Mouse (Mus musculus): Measurements from ENCODE around the gene Ooep. TPM values are rescaled to one million over a fixed set of nuclear protein-coding genes. Genes with fewer than 3 reads are reported as not detected.
A peak's percentile ranks its signal among the peaks of the same experiment; 100 is the strongest.
"Not testable (repeated sequence)": the region's sequence is repeated elsewhere in the genome, so short reads cannot be mapped to it uniquely, and the experiment has no call there.

Gene Ooep
- polyA plus RNA-seq, 1 experiment from 2014 or later = 5.5 TPM

- Histone ChIP-seq H3K9ac (replicated peaks) (no peak overlapping the region), H3K4me3 (replicated peaks) (no peak overlapping the region), H3K4me2 (replicated peaks) (no peak overlapping the region), H3K27ac (no peak overlapping the region), H3K4me1 (replicated peaks) (no peaks in the 10 kb centered on the region), H3K36me3 (no peaks in the 10 kb centered on the region), H3K9me3 (no peaks in the 10 kb centered on the region), H3K27me3 (no peaks in the 10 kb centered on the region)
- no peak for ATAC-seq
- WGBS = 49% methylated on average over 3 of the region's 3 CpGs
Observed at GRCm38 (mm10) chr9:78385893-78386292, 7.4 kb upstream of the Ooep start.

- Histone ChIP-seq H3K36me3 (no peaks in the 10 kb centered on the region), H3K4me1 (replicated peaks) (peaks cover 10% of the 10 kb centered on the region), H3K9ac (replicated peaks) (peak overlapping the region; percentile 53; the same call in 1 of the 2 replicates), H3K27me3 (0 out of 2 replicates have a peak, but pooled peaks cover 7% of the 10 kb centered on the region), H3K9me3 (no peaks in the 10 kb centered on the region), H3K27ac (0 out of 2 replicates have a peak overlapping the region, but pooled peaks have one; percentile 2), H3K4me2 (replicated peaks) (peak overlapping the region; percentile 58), H3K4me3 (replicated peaks) (peak overlapping the region; percentile 39)
- WGBS = 25% methylated on average over 8 of the region's 8 CpGs
- ATAC-seq = no peak
Observed at GRCm38 (mm10) chr9:78377546-78377945, 979 bp downstream of the Ooep start.

DNA sequence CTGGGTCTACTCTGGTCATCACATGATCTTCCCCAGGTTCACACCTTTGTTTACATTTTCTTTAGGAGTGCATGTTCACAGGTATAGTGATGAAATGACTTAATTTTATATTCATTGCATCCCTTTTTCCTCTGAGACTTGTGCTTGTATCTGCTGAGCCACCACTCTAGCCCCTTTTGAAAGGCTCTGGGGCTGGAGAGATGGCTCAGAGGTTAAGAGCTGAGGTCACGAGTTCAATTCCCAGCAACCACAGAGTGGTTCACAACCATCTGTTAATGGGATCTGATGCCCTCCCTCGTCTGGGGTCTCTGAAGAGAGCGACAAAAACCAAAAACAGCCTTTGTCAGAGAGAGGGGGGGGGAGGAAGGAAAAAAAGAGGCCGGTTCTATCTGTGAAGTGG lies 3.0 kb downstream of the Ooep start:
- Histone ChIP-seq H3K27me3 (0 out of 2 replicates have a peak, but pooled peaks cover 7% of the 10 kb centered on the region), H3K4me2 (replicated peaks) (no peak overlapping the region), H3K4me1 (replicated peaks) (peaks cover 10% of the 10 kb centered on the region), H3K4me3 (replicated peaks) (no peak overlapping the region), H3K9ac (replicated peaks) (no peak overlapping the region), H3K9me3 (no peaks in the 10 kb centered on the region), H3K27ac (no peak overlapping the region), H3K36me3 (no peaks in the 10 kb centered on the region)
- ATAC-seq = no peak
- WGBS = 85% methylated on average over 4 of the region's 4 CpGs

- Histone ChIP-seq H3K36me3 (no peaks in the 10 kb centered on the region), H3K9ac (replicated peaks) (no peak overlapping the region), H3K4me1 (replicated peaks) (peaks cover 10% of the 10 kb centered on the region), H3K27ac (no peak overlapping the region), H3K9me3 (no peaks in the 10 kb centered on the region), H3K27me3 (0 out of 2 replicates have a peak, but pooled peaks cover 4% of the 10 kb centered on the region), H3K4me2 (replicated peaks) (no peak overlapping the region), H3K4me3 (replicated peaks) (no peak overlapping the region)
- 68% methylated on average over 1 of the region's 1 CpGs for WGBS
- ATAC-seq = no peak
Observed at GRCm38 (mm10) chr9:78374885-78375389, 3.6 kb downstream of the Ooep start.

- Histone ChIP-seq H3K36me3 (no peaks in the 10 kb centered on the region), H3K9ac (replicated peaks) (no peak overlapping the region), H3K27ac (no peak overlapping the region), H3K27me3 (0 out of 2 replicates have a peak, but pooled peaks cover under 1% of the 10 kb centered on the region), H3K9me3 (no peaks in the 10 kb centered on the region), H3K4me2 (replicated peaks) (no peak overlapping the region), H3K4me1 (replicated peaks) (peaks cover 10% of the 10 kb centered on the region), H3K4me3 (replicated peaks) (no peak overlapping the region)
- no peak for ATAC-seq
- 65% methylated on average over 5 of the region's 5 CpGs for WGBS
Observed at GRCm38 (mm10) chr9:78374397-78374796, 4.1 kb downstream of the Ooep start.

GRCm38 (mm10) chr9:78372827-78373504 lies 5.6 kb downstream of the Ooep start:
- H3K4me2 ChIP-seq (replicated peaks) = no peak overlapping the region
- H3K4me1 ChIP-seq (replicated peaks) = peaks cover 5% of the 10 kb centered on the region
- no peaks in the 10 kb centered on the region for H3K9me3 ChIP-seq
- no peak for ATAC-seq
- H3K4me3 ChIP-seq (replicated peaks) = no peak overlapping the region
- H3K9ac ChIP-seq (replicated peaks) = no peak overlapping the region
- H3K36me3 ChIP-seq = no peaks in the 10 kb centered on the region
- H3K27me3 ChIP-seq = no peaks in the 10 kb centered on the region
- no peak overlapping the region for H3K27ac ChIP-seq
- WGBS = 90% methylated on average over 10 of the region's 10 CpGs

DNA sequence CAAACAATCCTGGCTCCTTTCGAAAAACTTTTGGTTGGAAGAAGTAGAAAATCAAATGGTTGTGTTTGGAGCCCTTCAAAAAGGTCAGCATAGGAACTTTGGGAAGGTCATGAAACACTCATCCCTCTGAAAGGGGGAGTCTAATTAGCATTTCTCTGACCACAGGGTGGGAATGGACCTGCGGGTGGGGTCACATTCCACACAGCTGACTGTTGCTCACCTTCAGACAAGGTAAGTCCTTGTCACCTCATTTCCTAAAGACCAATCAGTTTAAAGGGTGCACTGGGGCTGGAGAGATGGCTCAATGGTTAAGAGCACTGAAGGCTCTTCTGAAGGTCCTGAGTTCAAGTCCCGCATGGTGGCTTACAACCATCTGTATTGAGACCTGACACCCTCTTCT lies 7.1 kb downstream of the Ooep start:
- H3K4me1 ChIP-seq (replicated peaks) = no peaks in the 10 kb centered on the region
- no peak overlapping the region for H3K9ac ChIP-seq (replicated peaks)
- H3K36me3 ChIP-seq = no peaks in the 10 kb centered on the region
- no peak overlapping the region for H3K4me3 ChIP-seq (replicated peaks)
- H3K9me3 ChIP-seq = no peaks in the 10 kb centered on the region
- H3K27ac ChIP-seq = no peak overlapping the region
- 97% methylated on average over 3 of the region's 3 CpGs for WGBS
- ATAC-seq = no peak
- no peak overlapping the region for H3K4me2 ChIP-seq (replicated peaks)
- no peaks in the 10 kb centered on the region for H3K27me3 ChIP-seq

DNA sequence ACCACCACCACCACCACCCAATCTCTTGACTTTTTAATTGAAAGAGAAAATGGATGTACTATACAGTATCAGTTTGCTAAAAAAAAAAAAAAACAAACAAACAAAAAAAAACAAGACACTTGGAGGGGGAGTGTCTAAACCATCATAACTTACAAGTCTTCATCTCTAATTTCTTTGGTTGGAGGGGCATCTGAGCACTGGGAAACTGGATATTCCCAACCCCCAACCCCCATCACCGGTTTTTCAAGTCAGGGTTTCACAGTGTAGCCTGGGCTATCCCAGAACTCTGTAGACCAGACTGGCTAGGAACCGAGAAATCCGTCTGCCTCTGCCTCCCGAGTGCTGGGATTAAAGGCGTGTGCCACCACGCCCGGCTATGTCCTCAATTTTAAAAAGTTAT lies 8.7 kb downstream of the Ooep start:
- Histone ChIP-seq H3K36me3 (no peaks in the 10 kb centered on the region), H3K27me3 (no peaks in the 10 kb centered on the region), H3K9ac (replicated peaks) (no peak overlapping the region), H3K27ac (no peak overlapping the region), H3K4me1 (replicated peaks) (no peaks in the 10 kb centered on the region), H3K4me3 (replicated peaks) (no peak overlapping the region), H3K9me3 (no peaks in the 10 kb centered on the region), H3K4me2 (replicated peaks) (no peak overlapping the region)
- no peak for ATAC-seq
- 92% methylated on average over 7 of the region's 7 CpGs for WGBS

- no peaks in the 10 kb centered on the region for H3K4me1 ChIP-seq (replicated peaks)
- H3K36me3 ChIP-seq = no peaks in the 10 kb centered on the region
- 92% methylated on average over 2 of the region's 2 CpGs for WGBS
- no peak overlapping the region for H3K27ac ChIP-seq
- H3K4me3 ChIP-seq (replicated peaks) = no peak overlapping the region
- no peak for ATAC-seq
- H3K9me3 ChIP-seq = no peaks in the 10 kb centered on the region
- no peaks in the 10 kb centered on the region for H3K27me3 ChIP-seq
- H3K4me2 ChIP-seq (replicated peaks) = no peak overlapping the region
- no peak overlapping the region for H3K9ac ChIP-seq (replicated peaks)
Observed at GRCm38 (mm10) chr9:78369349-78369748, 9.2 kb downstream of the Ooep start.

- H3K4me1 ChIP-seq (replicated peaks) = no peaks in the 10 kb centered on the region
- ATAC-seq = no peak
- H3K9me3 ChIP-seq = no peaks in the 10 kb centered on the region
- no peak overlapping the region for H3K9ac ChIP-seq (replicated peaks)
- 80% methylated on average over 3 of the region's 3 CpGs for WGBS
- no peaks in the 10 kb centered on the region for H3K36me3 ChIP-seq
- H3K4me2 ChIP-seq (replicated peaks) = no peak overlapping the region
- H3K27me3 ChIP-seq = no peaks in the 10 kb centered on the region
- no peak overlapping the region for H3K4me3 ChIP-seq (replicated peaks)
- no peak overlapping the region for H3K27ac ChIP-seq
Observed at GRCm38 (mm10) chr9:78368671-78369293, 9.7 kb downstream of the Ooep start.

- not testable (repeated sequence) for H3K4me2 ChIP-seq (replicated peaks); H3K9me3 ChIP-seq; H3K9ac ChIP-seq (replicated peaks); H3K4me3 ChIP-seq (replicated peaks); H3K27me3 ChIP-seq; H3K36me3 ChIP-seq; ATAC-seq; H3K27ac ChIP-seq; H3K4me1 ChIP-seq (replicated peaks)
- WGBS = 93% methylated on average over 16 of the region's 16 CpGs
Observed at GRCm38 (mm10) chr9:78367959-78368358, 10.6 kb downstream of the Ooep start, which contains the start of gene Dppa5a. TSS of gene Dppa5a (minus strand) at chr9:78368177.

GRCm38 (mm10) chr9:78365850-78366544 lies 12.5 kb downstream of the Ooep start:
- no peak overlapping the region for H3K4me3 ChIP-seq (replicated peaks)
- H3K4me1 ChIP-seq (replicated peaks) = no peaks in the 10 kb centered on the region
- no peak for ATAC-seq
- no peaks in the 10 kb centered on the region for H3K36me3 ChIP-seq
- WGBS = 54% methylated on average over 13 of the region's 13 CpGs
- H3K27me3 ChIP-seq = no peaks in the 10 kb centered on the region
- H3K9ac ChIP-seq (replicated peaks) = no peak overlapping the region
- H3K9me3 ChIP-seq = no peaks in the 10 kb centered on the region
- no peak overlapping the region for H3K27ac ChIP-seq
- no peak overlapping the region for H3K4me2 ChIP-seq (replicated peaks)
